Mouse (Mus musculus) heart, embryonic 16.5 days (tissue): ENCODE measurements around the gene Gm14214. TPM values are rescaled to one million over a fixed set of nuclear protein-coding genes. Genes with fewer than 3 reads are reported as not detected.

Experiments
- ATAC-seq: fragments of 200-750 bp; cut with Nextera tagmentation; replicated peaks from 2 replicates; pipeline ENCODE4 v1.8.0; 2017; ENCODE audit warnings: moderate number of reproducible peaks; ENCODE audit not compliant: insufficient read depth, low FRiP score; ENCODE audit errors: extremely low read depth
- H3K27ac ChIP-seq: fragments of 300-500 bp; sonication (generic); 2 replicates; pipeline ENCODE4 v1.5.1; 2014; ENCODE audit warnings: mild to moderate bottlenecking, low read length, control low read depth, moderate library complexity
- H3K27me3 ChIP-seq: fragments of 300-500 bp; sonication (generic); 2 replicates; pipeline ENCODE4 v1.6.1; 2014; ENCODE audit warnings: low read length, mixed read lengths; ENCODE audit not compliant: control insufficient read depth, insufficient read depth
- H3K36me3 ChIP-seq: fragments of 300-500 bp; sonication (generic); 2 replicates; pipeline ENCODE4 v1.6.1; 2014; ENCODE audit not compliant: control insufficient read depth, insufficient read depth
- H3K4me1 ChIP-seq: fragments of 300-500 bp; sonication (generic); 2 replicates; pipeline ENCODE4 v1.6.1; 2014; ENCODE audit warnings: low read length, mixed read lengths; ENCODE audit not compliant: control insufficient read depth, insufficient read depth
- H3K4me2 ChIP-seq: fragments of 300-500 bp; sonication (generic); 2 replicates; pipeline ENCODE4 v1.6.1; 2014; ENCODE audit warnings: low read depth, mild to moderate bottlenecking, control low read depth, low read length
- H3K4me3 ChIP-seq: fragments of 300-500 bp; sonication (generic); 2 replicates; pipeline ENCODE4 v1.5.1; 2014; ENCODE audit warnings: mild to moderate bottlenecking, control low read depth, low read length
- H3K9ac ChIP-seq: fragments of 300-500 bp; sonication (generic); 2 replicates; pipeline ENCODE4 v1.6.1; 2014; ENCODE audit warnings: low read length, control low read depth
- H3K9me3 ChIP-seq: fragments of 300-500 bp; sonication (generic); replicated peaks from 2 replicates; pipeline ENCODE4 v1.6.1; 2016; ENCODE audit warnings: low read length; ENCODE audit not compliant: control insufficient read depth
- WGBS: fragments of 180-500 bp; shearing (Covaris S2); extraction: QIAGEN DNeasy Blood & Tissue Kit; methylation state at CpG from one replicate; pipeline ENCODE4 v1.1.7; 2014; 5-methylcytosine and 5-hydroxymethylcytosine counted together
- polyA plus RNA-seq: library from polyadenylated mRNA; unstranded; fragments of >200 nt; fragmentation: Nextera tagmentation; extraction: Ambion mirVana; gene quantifications from 2 replicates; pipeline ENCODE4 v1.2.1, GENCODE M21; 2015

Gene Gm14214
- polyA plus RNA-seq, 1 experiment from 2014 or later = not detected

GRCm38 (mm10) chr2:154723473-154723872, 46.4 kb downstream of the Gm14214 start:
- Histone ChIP-seq H3K27me3 (no peaks in the 10 kb centered on the region), H3K27ac (no peak overlapping the region), H3K4me1 (no peaks in the 10 kb centered on the region), H3K9ac (no peak overlapping the region), H3K36me3 (no peaks in the 10 kb centered on the region), H3K9me3 (no peaks in the 10 kb centered on the region), H3K4me3 (no peak overlapping the region), H3K4me2 (no peak overlapping the region)
- no peak for ATAC-seq
- 86% methylated on average over 4 of the region's 4 CpGs for WGBS

- Histone ChIP-seq H3K27ac (no peak overlapping the region), H3K27me3 (no peaks in the 10 kb centered on the region), H3K9ac (no peak overlapping the region), H3K36me3 (no peaks in the 10 kb centered on the region), H3K4me3 (no peak overlapping the region), H3K4me1 (no peaks in the 10 kb centered on the region), H3K9me3 (no peaks in the 10 kb centered on the region), H3K4me2 (no peak overlapping the region)
- no peak for ATAC-seq
- 80% methylated on average over 2 of the region's 2 CpGs for WGBS
Measured at GRCm38 (mm10) chr2:154720315-154720714, 49.5 kb downstream of the Gm14214 start.

Other genes with a start within 250 kb of the Gm14214 start
- 0.67 and 0.71 TPM in 2 replicates for gene 1700003F12Rik, start 222.9 kb downstream of the Gm14214 start, polyA plus RNA-seq
- 0.16 and 0.19 TPM in 2 replicates for gene Actl10, start 218.3 kb downstream of the Gm14214 start, polyA plus RNA-seq
- 1.7 and 2.8 TPM in 2 replicates for gene Necab3, start 211.1 kb downstream of the Gm14214 start, polyA plus RNA-seq
- gene E2f1, start 200.1 kb downstream of the Gm14214 start, polyA plus RNA-seq = 18.9 and 22.1 TPM in 2 replicates
- gene Pxmp4, start 166.3 kb downstream of the Gm14214 start, polyA plus RNA-seq = 28.2 and 29.5 TPM in 2 replicates
- gene Zfp341, start 156.7 kb downstream of the Gm14214 start, polyA plus RNA-seq = 0.45 and 0.74 TPM in 2 replicates
- gene 4930519P11Rik, start 156.6 kb downstream of the Gm14214 start, polyA plus RNA-seq = not detected in 2 replicates
- 22.5 and 23.0 TPM in 2 replicates for gene Chmp4b, start 118.3 kb downstream of the Gm14214 start, polyA plus RNA-seq
- gene Raly, start 21.1 kb upstream of the Gm14214 start, polyA plus RNA-seq = 29.0 and 36.6 TPM in 2 replicates
- gene a, start 21.4 kb upstream of the Gm14214 start, polyA plus RNA-seq = 0.65 and 0.93 TPM in 2 replicates
- 51.2 and 54.5 TPM in 2 replicates for gene Eif2s2, start 122.9 kb upstream of the Gm14214 start, polyA plus RNA-seq
- gene Gm14226, start 248.2 kb upstream of the Gm14214 start, polyA plus RNA-seq = 0.24 and 0.36 TPM in 2 replicates